Comparison of ENCODE assay signal across 7 mouse cellular contexts in genomic region chr13:36735901-36736618, GRCm38 (mm10). TPM values are rescaled to one million over a fixed set of nuclear protein-coding genes. Genes with fewer than 3 reads are reported as not detected.
DNase-seq lines count a peak whose midpoint lies in the region; ATAC-seq and TF ChIP-seq lines count a peak whose summit lies in the region.

No protein-coding gene starts in this region.

- H3K4me3 ChIP-seq in forebrain, postnatal 0 days (ENCODE audit: low read depth, low read length): peak overlapping the region; percentile 44
- peak overlapping the region; percentile 56 for H3K4me3 ChIP-seq in intestine, postnatal 0 days (ENCODE audit: low read depth, low read length)
- H3K4me3 ChIP-seq in lung, embryonic 16.5 days (ENCODE audit: low read length): peak overlapping the region; percentile 57

- WGBS in forebrain, postnatal 0 days: 2% methylated on average over 38 of the region's 39 CpGs
- under 1% methylated on average over 36 of the region's 39 CpGs for WGBS in intestine, postnatal 0 days
- under 1% methylated on average over 34 of the region's 39 CpGs for WGBS in lung, embryonic 16.5 days

- TF ChIP-seq CTCF in forebrain, postnatal 0 days (IDR thresholded peaks at IDR 0.05; ENCODE audit: low read depth): no peak
- no peak for TF ChIP-seq CTCF in intestine, postnatal 0 days (IDR thresholded peaks at IDR 0.05; ENCODE audit: low read depth)

- 0 out of 2 replicates have a peak, but pooled peaks cover under 1% of the 10 kb centered on the region for H3K27me3 ChIP-seq in forebrain, postnatal 0 days (ENCODE audit: insufficient read depth, low read length)
- H3K27me3 ChIP-seq in intestine, postnatal 0 days (replicated peaks; ENCODE audit: control insufficient read depth, insufficient read depth, low read length): peaks cover 22% of the 10 kb centered on the region
- H3K27me3 ChIP-seq in lung, embryonic 16.5 days (ENCODE audit: control insufficient read depth, insufficient read depth, low read depth, low read length): peaks cover 48% of the 10 kb centered on the region

- H3K4me2 ChIP-seq in forebrain, postnatal 0 days (ENCODE audit: low read depth): peak overlapping the region; percentile 71
- peak overlapping the region; percentile 85 for H3K4me2 ChIP-seq in intestine, postnatal 0 days (replicated peaks; ENCODE audit: low read depth)
- peak overlapping the region; percentile 83 for H3K4me2 ChIP-seq in lung, embryonic 16.5 days (ENCODE audit: low read depth, low read length)

- peak overlapping the region; percentile 60 for H3K9ac ChIP-seq in forebrain, postnatal 0 days
- H3K9ac ChIP-seq in intestine, postnatal 0 days (ENCODE audit: low read depth, low read length): peak overlapping the region; percentile 38; the same call in 1 of the 2 replicates
- H3K9ac ChIP-seq in lung, embryonic 16.5 days (ENCODE audit: low read length): peak overlapping the region; percentile 53

- H3K9me3 ChIP-seq in forebrain, postnatal 0 days (ENCODE audit: low read length): no peaks in the 10 kb centered on the region
- no peaks in the 10 kb centered on the region for H3K9me3 ChIP-seq in intestine, postnatal 0 days (ENCODE audit: control insufficient read depth)
- no peaks in the 10 kb centered on the region; the same call in 1 of the 2 replicates for H3K9me3 ChIP-seq in lung, embryonic 16.5 days (ENCODE audit: control insufficient read depth, low read length)

- peak overlapping the region; percentile 89 for H3K27ac ChIP-seq in forebrain, postnatal 0 days (ENCODE audit: low read depth, low read length)
- 0 out of 2 replicates have a peak overlapping the region, but pooled peaks have one; percentile 9 for H3K27ac ChIP-seq in intestine, postnatal 0 days (ENCODE audit: low read depth, low read length)
- no peak overlapping the region for H3K27ac ChIP-seq in lung, embryonic 16.5 days (ENCODE audit: low read length)

- peak; percentile 77 for ATAC-seq in forebrain, postnatal 0 days
- ATAC-seq in intestine, postnatal 0 days: peak; percentile 86
- peak; percentile 90 for ATAC-seq in lung, embryonic 16.5 days (ENCODE audit: low read depth)

- DNase-seq in 3134 (ENCODE audit: extremely low read depth, insufficient read length, low spot score): peak; percentile 69
- peak; percentile 83 for DNase-seq in 3T3-L1 (ENCODE audit: low read depth, low spot score)
- DNase-seq in cerebellum, adult 9-10 months: peak; percentile 92
- peak; percentile 90 for DNase-seq in forebrain, postnatal 0 days
- peak; percentile 75 for DNase-seq in right cerebral cortex, postnatal 4 days

- no peaks in the 10 kb centered on the region for H3K36me3 ChIP-seq in forebrain, postnatal 0 days (ENCODE audit: insufficient read depth)
- H3K36me3 ChIP-seq in intestine, postnatal 0 days (ENCODE audit: control insufficient read depth, insufficient read depth): no peaks in the 10 kb centered on the region
- H3K36me3 ChIP-seq in lung, embryonic 16.5 days (ENCODE audit: control insufficient read depth, insufficient read depth, low read length): no peaks in the 10 kb centered on the region

- no peaks in the 10 kb centered on the region for H3K4me1 ChIP-seq in forebrain, postnatal 0 days (ENCODE audit: insufficient read depth)
- no peaks in the 10 kb centered on the region for H3K4me1 ChIP-seq in intestine, postnatal 0 days (replicated peaks; ENCODE audit: control insufficient read depth, insufficient read depth, low read length)
- peaks cover 27% of the 10 kb centered on the region; the same call in 1 of the 2 replicates for H3K4me1 ChIP-seq in lung, embryonic 16.5 days (replicated peaks; ENCODE audit: control insufficient read depth, insufficient read depth, low read length)

RNA-seq across cellular contexts. Expression of gene Nrn1, which starts 1.1 kb away (rescaled TPM):
- 50.5 and 57.7 TPM in 2 replicates for total RNA-seq in forebrain, postnatal 0 days (2014; rRNA removed)
- polyA plus RNA-seq in forebrain, postnatal 0 days (2015; fragmentation: Nextera tagmentation; extraction: Ambion mirVana): 24.9 and 35.1 TPM in 2 replicates
- 77.8 and 96.5 TPM in 2 replicates for polyA plus RNA-seq in intestine, postnatal 0 days (2015; fragmentation: Nextera tagmentation; extraction: Ambion mirVana)
- 0.54 and 1.5 TPM in 2 replicates for polyA plus RNA-seq in lung, embryonic 16.5 days (2015; fragmentation: Nextera tagmentation; extraction: Ambion mirVana)

Comparison
In these comparisons a context has a peak if more than half of its experiments do, and no peak if none do; other contexts are left out.
1. RNA of gene Nrn1, which starts 1.1 kb away (polyA plus RNA-seq): 77.8 to 96.5 TPM in intestine, postnatal 0 days and 24.9 to 35.1 TPM in forebrain, postnatal 0 days; 0.54 to 1.5 TPM in lung, embryonic 16.5 days; every median in the first group is over 10 times any median in the second.
2. Peak in every context shown above with its lines, with median percentiles within 50 percentile points of each other: DNase-seq, ATAC-seq, H3K4me2 ChIP-seq, H3K4me3 ChIP-seq and H3K9ac ChIP-seq.